Mouse (Mus musculus) frontal cortex, postnatal 36 days (tissue): ENCODE data around the gene Itgae.
A peak's percentile ranks its signal among the peaks of the same experiment; 100 is the strongest.

Experiments
- DNase-seq, 2 experiments: peaks; one replicate each; pipeline ENCODE4 v3.0.0; 2022; ENCODE audit warnings: low spot score in 2 of 2

The Itgae gene

DNA sequence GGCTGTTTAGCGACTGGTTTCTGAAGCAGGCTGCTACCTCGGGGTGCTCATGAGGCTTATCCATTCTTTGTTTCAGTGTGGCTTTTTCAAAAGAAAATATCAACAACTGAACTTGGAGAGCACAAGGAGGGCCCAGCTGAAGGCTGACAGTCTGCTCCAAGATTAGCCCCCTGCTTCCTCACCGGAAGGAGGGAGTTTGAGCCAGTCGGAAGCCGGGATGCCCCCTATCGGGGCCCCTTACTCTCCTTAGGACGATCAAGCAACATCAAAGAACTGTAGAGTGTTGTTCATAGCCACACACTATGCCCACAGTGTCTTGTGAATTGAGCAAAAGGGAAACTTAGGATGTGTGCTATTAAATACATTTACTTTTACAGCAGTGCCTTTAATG is 56.6 kb downstream of the Itgae start:
- DNase-seq: no peak

GRCm38 (mm10) chr11:73148209-73148608 is 57.8 kb downstream of the Itgae start:
- DNase-seq: no peak

DNA sequence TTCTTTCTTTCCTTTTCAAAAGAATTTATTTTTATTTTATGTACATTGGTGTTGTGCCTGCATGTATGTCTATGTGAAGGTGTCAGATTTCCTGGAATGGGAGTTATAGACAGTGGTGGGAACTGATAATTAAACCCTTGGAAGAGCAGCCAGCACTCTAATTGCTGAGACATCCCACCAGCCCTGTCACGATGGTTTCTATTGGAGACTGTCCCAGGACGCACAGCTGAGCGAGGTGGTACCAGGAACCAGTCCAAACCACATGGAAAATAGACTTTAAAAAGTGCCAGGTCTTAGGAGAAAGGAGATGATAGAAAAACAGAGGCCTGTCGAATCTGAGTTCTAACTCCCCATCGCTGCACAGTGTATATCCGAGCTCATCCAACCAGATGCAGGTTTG is 64.7 kb downstream of the Itgae start:
- no peak for DNase-seq

GRCm38 (mm10) chr11:73159957-73160810 is 69.8 kb downstream of the Itgae start, which contains the start of gene P2rx5:
Gene P2rx5, plus strand, starts transcription at chr11:73160421.
- DNase-seq: no peak

GRCm38 (mm10) chr11:73160811-73161200 is 70.4 kb downstream of the Itgae start:
- DNase-seq: no peak

DNA sequence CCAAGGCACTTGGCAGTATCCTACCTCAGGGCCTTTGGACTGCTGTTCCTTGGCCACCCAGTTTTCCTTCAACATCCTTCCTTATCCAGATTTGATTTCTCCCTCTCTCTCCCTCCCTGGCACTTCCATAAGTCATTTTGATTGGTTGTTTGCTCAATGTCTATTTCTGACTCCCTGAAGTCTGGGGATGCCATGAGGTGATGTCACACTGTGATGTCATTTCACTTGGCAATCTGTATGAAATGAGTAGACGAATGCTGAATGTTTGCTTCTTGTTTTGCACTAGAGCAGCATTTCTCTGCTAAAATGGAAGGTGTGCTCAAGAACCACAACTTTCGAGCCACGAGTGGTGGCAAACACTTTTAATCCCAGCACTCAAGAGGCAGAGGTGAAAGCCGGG is 71.2 kb downstream of the Itgae start:
- no peak for DNase-seq

DNA sequence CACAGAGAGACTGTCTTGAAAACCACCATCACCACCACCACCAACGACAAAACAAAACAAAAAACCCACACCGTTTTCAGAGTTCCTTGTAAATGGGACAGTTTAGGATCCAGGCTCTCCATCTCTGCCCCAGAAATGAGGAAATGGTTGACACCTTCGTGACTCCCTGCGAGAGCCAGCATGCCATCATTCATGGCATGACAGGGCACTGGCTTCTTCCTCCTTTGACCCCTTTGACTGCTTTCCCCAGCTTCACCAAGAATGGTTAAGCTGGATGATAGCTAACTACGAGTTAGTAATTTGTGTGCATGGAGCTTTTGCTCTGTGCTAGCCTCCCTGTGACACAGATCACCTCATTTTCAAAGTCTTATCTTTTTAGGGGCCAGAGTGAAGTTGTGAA is 71.9 kb downstream of the Itgae start:
- DNase-seq: no peak

DNA sequence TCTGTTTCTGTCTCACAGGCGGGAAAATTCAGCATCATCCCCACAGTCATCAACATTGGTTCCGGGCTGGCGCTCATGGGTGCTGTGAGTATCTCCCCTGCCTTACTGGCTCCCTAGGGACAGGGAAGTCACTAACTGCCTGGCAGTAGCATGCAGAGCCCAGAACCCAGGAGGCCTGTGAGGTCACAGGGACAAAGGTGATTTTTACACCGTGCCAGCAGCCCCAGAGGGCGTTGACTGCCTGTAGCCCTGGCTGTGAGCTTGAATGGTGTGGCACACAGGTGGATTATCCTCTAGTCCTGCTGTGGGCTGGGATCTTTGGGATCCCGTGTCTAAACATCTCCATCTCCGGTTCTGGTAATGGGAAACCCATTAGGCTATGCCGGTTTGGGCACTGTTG is 77.7 kb downstream of the Itgae start:
- DNase-seq: no peak

DNA sequence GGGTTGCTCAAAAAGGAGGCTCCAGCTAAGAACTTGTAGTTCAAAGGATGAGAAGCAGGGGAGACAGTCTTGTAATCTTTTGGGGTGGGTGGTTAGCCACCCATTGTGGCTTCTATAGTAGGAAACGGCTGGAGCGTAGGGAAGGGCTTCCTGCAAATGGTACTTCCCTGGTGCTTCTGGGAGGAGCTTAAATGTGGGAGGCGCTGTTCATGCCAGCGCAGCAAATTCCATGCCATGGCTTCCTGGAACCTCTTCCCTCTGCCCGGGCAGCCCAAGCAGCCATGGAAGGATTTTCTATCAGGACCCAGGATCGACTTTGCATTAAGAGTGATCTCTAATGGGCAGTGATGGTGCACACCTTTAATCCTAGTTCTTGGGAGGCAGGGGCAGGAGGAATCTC is 78.2 kb downstream of the Itgae start:
- DNase-seq: no peak

GRCm38 (mm10) chr11:73169231-73169630 is 78.8 kb downstream of the Itgae start:
- DNase-seq: peak; percentile 36 to 64

DNA sequence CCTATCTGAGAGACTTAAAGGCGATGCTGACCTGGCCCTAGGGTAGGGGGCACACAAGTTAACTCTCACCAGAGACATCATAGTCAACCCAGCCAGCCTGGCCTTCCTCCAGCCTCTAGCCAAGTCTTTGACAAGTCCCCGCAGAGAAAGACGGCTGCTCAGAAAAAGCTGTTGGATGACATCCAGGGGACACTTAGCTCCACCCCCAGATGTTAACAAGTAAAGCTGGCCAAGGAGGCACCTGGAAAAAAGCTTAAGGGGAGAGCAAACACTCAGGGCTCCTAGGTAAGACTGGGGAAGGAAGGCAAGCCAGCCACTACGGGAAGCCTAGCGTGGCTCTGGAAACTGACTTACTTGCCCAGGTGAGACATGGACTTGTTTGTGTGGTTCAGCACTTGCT is 81.8 kb downstream of the Itgae start:
- DNase-seq: no peak

- DNase-seq: no peak
These were observed 85.2 kb downstream of the Itgae start for GRCm38 (mm10) chr11:73175612-73176011.

DNA sequence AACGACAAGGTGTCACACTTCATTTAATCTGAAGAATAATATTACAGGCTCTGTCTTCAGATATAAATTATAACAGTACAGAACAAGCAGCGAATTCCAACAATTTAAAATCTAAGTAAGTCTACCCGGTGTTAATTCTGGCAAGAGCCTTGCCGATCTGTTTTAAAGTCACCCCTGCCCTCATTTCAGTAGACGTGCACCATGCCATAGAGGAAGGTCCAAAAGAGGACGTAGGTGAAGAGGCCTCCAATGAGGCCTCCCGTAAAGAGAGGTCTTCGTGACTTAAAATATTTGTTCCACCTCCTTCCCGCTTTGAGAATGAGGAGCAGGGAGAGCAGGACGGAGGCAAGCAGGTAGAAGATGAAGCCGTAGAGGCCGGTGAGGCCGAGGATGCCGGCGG is 85.8 kb downstream of the Itgae start:
- no peak for DNase-seq

GRCm38 (mm10) chr11:73176608-73177508 is 86.5 kb downstream of the Itgae start, which contains the start of the genes Emc6 and Tax1bp3:
Gene Emc6, minus strand, starts transcription at chr11:73177037.
Gene Tax1bp3, plus strand, starts transcription at chr11:73177083.
- peak; percentile 92 to 93 for DNase-seq

GRCm38 (mm10) chr11:73177509-73177875 is 87.1 kb downstream of the Itgae start:
- DNase-seq: no peak

GRCm38 (mm10) chr11:73177895-73178294 is 87.5 kb downstream of the Itgae start:
- DNase-seq: no peak

DNA sequence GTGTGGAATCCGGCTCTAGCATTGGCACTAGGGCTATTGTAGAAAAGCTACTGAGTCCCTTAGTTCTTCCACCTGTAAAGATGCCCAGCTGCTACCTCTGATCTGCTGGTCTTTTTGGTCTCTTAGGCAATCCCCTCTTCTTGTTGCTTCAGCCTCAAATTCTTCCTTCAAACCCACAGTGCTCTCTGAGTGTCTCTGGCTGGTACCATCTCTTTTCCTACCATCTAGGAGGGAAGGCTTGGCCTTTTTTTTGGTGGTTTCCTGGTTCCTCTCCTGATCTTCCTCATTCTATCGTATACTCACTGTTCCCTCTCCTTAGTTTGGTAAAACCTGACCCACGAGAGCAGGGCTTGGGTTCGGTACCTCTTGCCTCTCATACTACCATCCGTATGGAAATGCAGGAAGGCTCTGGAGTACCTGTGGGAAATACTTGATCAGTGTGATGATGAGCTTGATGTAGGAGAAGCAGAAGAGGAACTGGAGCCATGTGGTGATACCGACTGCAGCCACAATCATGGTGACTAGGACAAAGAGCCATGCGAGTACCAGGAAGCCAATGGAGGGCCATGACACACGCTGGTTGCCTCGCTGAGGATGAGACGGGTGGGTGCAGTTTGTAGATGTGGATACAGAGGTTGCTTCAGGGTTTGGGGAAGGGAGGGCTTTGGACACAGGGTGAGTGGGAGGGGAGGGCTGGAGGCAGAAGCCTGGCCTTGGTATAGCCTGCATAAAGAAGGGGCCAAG is 95.7 kb downstream of the Itgae start:
- no peak for DNase-seq

DNA sequence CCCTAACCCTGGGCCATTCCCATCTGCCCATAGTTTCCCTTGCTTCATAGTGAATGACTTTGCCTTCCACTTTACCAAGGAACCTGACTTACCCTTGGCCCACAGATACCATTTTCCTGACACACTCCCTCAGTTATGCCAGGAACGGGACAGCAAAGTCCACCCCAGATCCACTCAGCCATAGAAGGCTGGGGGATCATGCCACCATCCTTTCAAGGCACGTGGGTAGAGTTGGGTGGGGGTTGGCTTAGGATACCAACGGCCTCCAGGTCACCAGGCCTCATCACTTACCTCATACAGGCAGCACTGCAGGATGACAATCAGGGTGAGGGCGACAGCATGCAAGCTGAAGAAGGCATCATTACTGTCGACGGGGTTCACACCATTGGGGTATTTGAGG is 96.8 kb downstream of the Itgae start:
- no peak for DNase-seq

- no peak for DNase-seq
These were observed 102.7 kb downstream of the Itgae start for GRCm38 (mm10) chr11:73193047-73193446.

DNA sequence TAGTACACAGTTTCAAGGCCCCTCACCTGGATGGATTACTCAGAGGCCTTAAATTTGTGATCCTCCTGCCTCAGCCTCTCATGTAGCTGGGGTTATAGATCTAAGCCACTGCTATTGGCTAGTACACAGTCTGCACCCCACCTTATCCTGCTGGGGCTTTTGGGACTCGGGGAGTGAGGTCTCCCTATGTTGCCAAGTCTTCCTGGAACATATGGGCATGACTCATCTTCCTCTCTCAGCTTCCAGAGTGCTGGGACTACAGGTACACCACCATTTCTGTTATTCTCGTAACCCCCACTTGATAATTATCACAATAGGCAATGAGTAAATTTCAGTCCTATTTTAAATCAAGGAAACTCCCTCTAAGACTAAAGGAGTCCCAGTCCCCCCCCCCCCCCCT is 104.1 kb downstream of the Itgae start:
- DNase-seq: no peak
